Mouse (Mus musculus): ENCODE results near the gene Cox6a1.

The Cox6a1 gene

GRCm38 (mm10) chr5:115300792-115301614, 47.8 kb downstream of the Cox6a1 start, which contains the start of gene Dynll1:
Gene Dynll1, minus strand, starts transcription at chr5:115300999.
- peak; percentile 100 for DNase-seq (ENCODE audit: low spot score)

GRCm38 (mm10) chr5:115300035-115300744, 48.6 kb downstream of the Cox6a1 start:
- peak; percentile 74 for DNase-seq (ENCODE audit: low spot score)

GRCm38 (mm10) chr5:115296347-115296746, 52.4 kb downstream of the Cox6a1 start:
- no peak for DNase-seq (ENCODE audit: low spot score)
